Mouse (Mus musculus) MEL (cell line): Measurements from ENCODE around the gene Cd163. TPM values are rescaled to one million over a fixed set of nuclear protein-coding genes. Genes with fewer than 3 reads are reported as not detected.

Experiments used
- DNase-seq: peaks from one replicate; pipeline ENCODE4 v3.0.0; 2011; ENCODE audit warnings: low read depth, low spot score
- H3K27ac ChIP-seq: 2 replicates; pipeline ENCODE4 v1.5.1; 2012; ENCODE audit warnings: low read depth, mild to moderate bottlenecking, control low read depth, low read length, moderate library complexity; ENCODE audit not compliant: control insufficient read depth
- H3K27me3 ChIP-seq, 2 experiments: fragments of 150-350 bp in 1 of 2; sonication (generic) in 1 of 2; 2 replicates each; pipeline ENCODE4 v1.6.1; 2012; ENCODE audit warnings: low read length in 2 of 2, mild to moderate bottlenecking in 2 of 2, improper control_type of control experiment in 1 of 2, moderate library complexity in 1 of 2; ENCODE audit not compliant: insufficient read depth in 2 of 2, control insufficient read depth in 1 of 2
- H3K36me3 ChIP-seq, 2 experiments: 2 replicates each; pipeline ENCODE4 v1.6.1; 2012 to 2014; ENCODE audit warnings: low read length in 2 of 2, improper control_type of control experiment in 1 of 2, inconsistent platforms in 1 of 2, mild to moderate bottlenecking in 1 of 2; ENCODE audit not compliant: insufficient read depth in 2 of 2, control insufficient read depth in 1 of 2
- H3K4me1 ChIP-seq, 2 experiments: fragments of 150-350 bp in 1 of 2; sonication (generic) in 1 of 2; 2 replicates each; pipeline ENCODE4 v1.6.1; 2012; ENCODE audit warnings: low read length in 2 of 2, improper control_type of control experiment in 1 of 2, mild to moderate bottlenecking in 1 of 2; ENCODE audit not compliant: insufficient read depth in 2 of 2, control insufficient read depth in 1 of 2
- H3K4me3 ChIP-seq, 2 experiments: fragments of 150-350 bp in 1 of 2; sonication (generic) in 1 of 2; 2 replicates each; pipeline ENCODE4 v1.5.1; 2012; ENCODE audit warnings: low read depth in 2 of 2, low read length in 2 of 2, mild to moderate bottlenecking in 2 of 2, moderate library complexity in 2 of 2, control low read depth in 1 of 2, improper control_type of control experiment in 1 of 2; ENCODE audit not compliant: control insufficient read depth in 1 of 2, insufficient read depth in 1 of 2
- H3K79me2 ChIP-seq: 2 replicates; pipeline ENCODE4 v1.6.1; 2012; ENCODE audit warnings: mild to moderate bottlenecking, low read length, moderate library complexity; ENCODE audit not compliant: control insufficient read depth, poor library complexity, insufficient read depth
- H3K9ac ChIP-seq: 2 replicates; pipeline ENCODE4 v1.6.1; 2012; ENCODE audit warnings: low read depth, mild to moderate bottlenecking, control low read depth, low read length, moderate library complexity; ENCODE audit not compliant: control insufficient read depth, poor library complexity, severe bottlenecking
- H3K9me3 ChIP-seq: fragments of 150-350 bp; sonication (generic); replicated peaks from 2 replicates; pipeline ENCODE4 v1.6.1; 2012; ENCODE audit warnings: mild to moderate bottlenecking, low read length, improper control_type of control experiment, moderate library complexity; ENCODE audit not compliant: insufficient read depth
- BHLHE40 ChIP-seq: IDR thresholded peaks from 2 replicates; pipeline ENCODE4 v1.6.1; 2012; ENCODE audit warnings: low read depth, mild to moderate bottlenecking, inconsistent platforms, low read length, improper control_type of control experiment, borderline replicate concordance
- CHD1 ChIP-seq: IDR thresholded peaks from 2 replicates; pipeline ENCODE4 v1.6.1; 2012; ENCODE audit warnings: low read depth, mild to moderate bottlenecking, inconsistent platforms, low read length, improper control_type of control experiment
- CHD2 ChIP-seq: IDR thresholded peaks from 2 replicates; pipeline ENCODE4 v1.6.1; 2011; ENCODE audit warnings: low read length, improper control_type of control experiment
- CTCF ChIP-seq, 3 experiments: IDR thresholded peaks in 2 of 3; conservative IDR thresholded peaks in 1 of 3; 2 replicates each; pipeline ENCODE4 v1.5.1; 2011 to 2012; ENCODE audit warnings: low read length in 3 of 3, low read depth in 2 of 3, mild to moderate bottlenecking in 2 of 3, improper control_type of control experiment in 1 of 3, inconsistent platforms in 1 of 3, mixed read lengths in 1 of 3, moderate library complexity in 1 of 3; ENCODE audit not compliant: control insufficient read depth in 1 of 3, insufficient read depth in 1 of 3, poor library complexity in 1 of 3, severe bottlenecking in 1 of 3
- ELF1 ChIP-seq: IDR thresholded peaks from 2 replicates; pipeline ENCODE4 v1.6.1; 2014; ENCODE audit warnings: low read depth, mild to moderate bottlenecking, inconsistent platforms, low read length, improper control_type of control experiment, moderate library complexity
- EP300 ChIP-seq, 2 experiments: IDR thresholded peaks; 2 replicates each; pipeline ENCODE4 v1.6.1; 2011; ENCODE audit warnings: improper control_type of control experiment in 2 of 2, low read length in 2 of 2, low read depth in 1 of 2, mild to moderate bottlenecking in 1 of 2
- ETS1 ChIP-seq: IDR thresholded peaks from 2 replicates; pipeline ENCODE4 v1.6.1; 2012; ENCODE audit warnings: low read depth, mild to moderate bottlenecking, inconsistent platforms, low read length, improper control_type of control experiment, moderate library complexity
- GABPA ChIP-seq: IDR thresholded peaks from 2 replicates; pipeline ENCODE4 v1.6.1; 2012; ENCODE audit warnings: low read depth, mild to moderate bottlenecking, inconsistent platforms, low read length, improper control_type of control experiment, moderate library complexity
- GATA1 ChIP-seq: IDR thresholded peaks from 2 replicates; pipeline ENCODE4 v1.6.1; 2011; ENCODE audit warnings: low read depth, low read length, improper control_type of control experiment
- HCFC1 ChIP-seq: IDR thresholded peaks from 2 replicates; pipeline ENCODE4 v1.6.1; 2012; ENCODE audit warnings: low read depth, mild to moderate bottlenecking, inconsistent platforms, low read length, improper control_type of control experiment, moderate library complexity
- JUND ChIP-seq: IDR thresholded peaks from 2 replicates; pipeline ENCODE4 v1.6.1; 2011; ENCODE audit warnings: low read depth, mild to moderate bottlenecking, improper control_type of control experiment, low read length
- MAFK ChIP-seq: IDR thresholded peaks from 2 replicates; pipeline ENCODE4 v1.6.1; 2011; ENCODE audit warnings: low read depth, mild to moderate bottlenecking, low read length, improper control_type of control experiment, borderline replicate concordance
- MAZ ChIP-seq: IDR thresholded peaks from 2 replicates; pipeline ENCODE4 v1.6.1; 2012; ENCODE audit warnings: low read depth, mild to moderate bottlenecking, inconsistent platforms, low read length, improper control_type of control experiment
- MEF2A ChIP-seq: IDR thresholded peaks from 2 replicates; pipeline ENCODE4 v1.6.1; 2014; ENCODE audit warnings: low read depth, mild to moderate bottlenecking, inconsistent platforms, low read length, improper control_type of control experiment; ENCODE audit not compliant: poor library complexity, insufficient replicate concordance, severe bottlenecking; ENCODE audit errors: extremely low read depth
- MYC ChIP-seq: IDR thresholded peaks from 2 replicates; pipeline ENCODE4 v1.6.1; 2011; ENCODE audit warnings: low read depth, mild to moderate bottlenecking, low read length, improper control_type of control experiment, moderate library complexity
- NELFE ChIP-seq: IDR thresholded peaks from 2 replicates; pipeline ENCODE4 v1.6.1; 2011; ENCODE audit warnings: low read depth, low read length, improper control_type of control experiment
- POLR2A ChIP-seq, 2 experiments: IDR thresholded peaks; 2 replicates each; pipeline ENCODE4 v1.6.1; 2011 to 2012; ENCODE audit warnings: low read length in 2 of 2, mild to moderate bottlenecking in 2 of 2, control low read depth in 1 of 2, improper control_type of control experiment in 1 of 2, low read depth in 1 of 2, moderate library complexity in 1 of 2; ENCODE audit not compliant: control insufficient read depth in 1 of 2, insufficient read depth in 1 of 2, poor library complexity in 1 of 2
- POLR2AphosphoS2 ChIP-seq: IDR thresholded peaks from 2 replicates; pipeline ENCODE4 v1.6.1; 2011; ENCODE audit warnings: low read length, improper control_type of control experiment
- RAD21 ChIP-seq: IDR thresholded peaks from 2 replicates; pipeline ENCODE4 v1.6.1; 2011; ENCODE audit warnings: mild to moderate bottlenecking, low read depth, low read length, improper control_type of control experiment
- SIN3A ChIP-seq: IDR thresholded peaks from 2 replicates; pipeline ENCODE4 v1.6.1; 2012; ENCODE audit warnings: low read length, improper control_type of control experiment, inconsistent platforms
- TAL1 ChIP-seq: IDR thresholded peaks from 2 replicates; pipeline ENCODE4 v1.6.1; 2012; ENCODE audit warnings: mild to moderate bottlenecking, inconsistent platforms, low read length, moderate library complexity, mixed read lengths
- TCF12 ChIP-seq: IDR thresholded peaks from 2 replicates; pipeline ENCODE4 v1.6.1; 2014; ENCODE audit warnings: low read depth, mild to moderate bottlenecking, inconsistent platforms, low read length, improper control_type of control experiment, moderate library complexity
- UBTF ChIP-seq: IDR thresholded peaks from 2 replicates; pipeline ENCODE4 v1.6.1; 2012; ENCODE audit warnings: low read depth, mild to moderate bottlenecking, inconsistent platforms, low read length, improper control_type of control experiment, moderate library complexity, borderline replicate concordance; ENCODE audit not compliant: insufficient read depth
- USF1 ChIP-seq: IDR thresholded peaks from 2 replicates; pipeline ENCODE4 v1.6.1; 2014; ENCODE audit warnings: low read depth, mild to moderate bottlenecking, inconsistent platforms, low read length, improper control_type of control experiment, moderate library complexity
- ZC3H11A ChIP-seq: IDR thresholded peaks from 2 replicates; pipeline ENCODE4 v1.6.1; 2012; ENCODE audit warnings: low read depth, mild to moderate bottlenecking, inconsistent platforms, low read length, improper control_type of control experiment
- polyA plus RNA-seq, 2 experiments: library from polyadenylated mRNA; stranded (reverse) in 1 of 2; unstranded in 1 of 2; fragments of >175 nt in 1 of 2; fragments of >200 nt in 1 of 2; gene quantifications; 2 replicates each; pipeline versions ENCODE4 v1.2.1 to v1.2.4; 2012; ENCODE audit warnings: low replicate concordance in 2 of 2, low read depth in 1 of 2; ENCODE audit not compliant: insufficient read length in 2 of 2, insufficient read depth in 1 of 2, missing spikeins in 1 of 2
- total RNA-seq: library from RNA; depleted of rRNA; stranded (reverse); fragments of 300-350 nt; gene quantifications from 2 replicates; pipeline ENCODE4 v1.2.3, GENCODE M21; 2012

Gene Cd163
- total and polyA plus RNA-seq, 3 experiments, result 0.58 to 0.81 TPM; not detected in 1

DNA sequence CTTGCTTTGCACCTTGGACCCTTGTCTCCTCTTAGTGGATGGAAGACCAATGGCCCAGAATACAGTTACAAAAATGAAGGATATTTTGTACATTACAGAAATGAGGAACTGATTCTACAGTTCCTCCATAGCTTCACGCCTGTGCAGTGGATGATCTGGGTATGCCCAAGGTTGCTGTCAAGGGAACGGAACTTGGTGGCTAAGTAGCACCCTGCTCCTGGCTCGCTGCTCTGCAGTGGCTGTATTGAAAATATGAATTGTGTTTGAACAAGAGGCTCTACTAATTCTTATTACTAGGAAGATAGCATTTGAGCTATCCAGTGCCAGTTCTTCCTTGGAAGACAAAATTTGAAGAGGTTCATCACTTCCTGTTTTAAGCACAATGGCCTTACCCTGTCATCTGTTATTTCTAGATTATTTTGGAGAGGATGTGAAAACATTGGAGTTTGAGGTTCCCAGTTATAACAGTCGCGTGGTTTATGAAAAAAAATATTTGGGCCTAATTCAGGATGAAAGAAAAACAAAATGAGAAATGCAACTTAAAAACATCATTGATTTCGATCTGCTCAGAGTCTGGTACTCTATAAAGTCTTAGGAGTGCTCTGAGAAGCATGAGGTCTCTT is 69.2 kb downstream of the Cd163 start (continued):
- no peak for TF ChIP-seq USF1
- no peak for TF ChIP-seq GABPA
- TF ChIP-seq CHD1, result no peak
- TF ChIP-seq HCFC1, result no peak
- TF ChIP-seq MAFK, result 0 out of 2 replicates have a peak, but pooled peaks have one; percentile 17
- TF ChIP-seq TCF12, result peak; percentile 76
- 0 out of 2 replicates have a peak, but pooled peaks have one; percentile 59 for TF ChIP-seq ELF1
- peak; percentile 79 to 84 for TF ChIP-seq EP300 (IDR thresholded peaks at IDR 0.05; ENCODE audit: low read depth in 1 of 2, low read length in 2 of 2)
- no peak for TF ChIP-seq NELFE
- TF ChIP-seq JUND, result peak; percentile 24; the same call in 1 of the 2 replicates
- no peak for TF ChIP-seq CHD2
- TF ChIP-seq MAZ, result no peak
- TF ChIP-seq POLR2AphosphoS2, result no peak
- peak; percentile 82 for TF ChIP-seq TAL1
- no peak for TF ChIP-seq UBTF
- peak in 1 of 2 experiments; percentile 39; a peak in 1 of 4 replicates for TF ChIP-seq POLR2A (IDR thresholded peaks at IDR 0.05; ENCODE audit: control insufficient read depth in 1 of 2, insufficient read depth in 1 of 2, low read depth in 1 of 2, low read length in 2 of 2, poor library complexity in 1 of 2)
- no peak for TF ChIP-seq BHLHE40
- no peak for TF ChIP-seq RAD21

DNA sequence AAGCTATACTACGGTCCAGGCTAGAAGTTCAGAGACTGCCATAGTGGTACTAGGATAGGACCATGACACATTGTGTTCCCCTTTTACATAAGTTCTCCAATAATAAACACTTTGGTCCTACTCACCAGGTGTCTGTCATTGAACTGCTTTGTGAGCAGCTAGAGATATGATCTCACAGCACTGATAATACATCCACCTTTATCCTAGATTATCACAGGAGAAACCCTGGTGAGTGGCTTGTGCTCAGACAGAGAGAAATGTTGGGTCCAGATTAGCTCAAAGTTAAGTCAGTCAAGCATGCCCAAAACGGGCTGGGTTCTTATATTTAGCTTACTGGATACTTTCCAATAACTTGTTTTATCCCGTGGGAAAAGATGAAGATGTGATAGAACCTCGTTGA is 70.2 kb downstream of the Cd163 start:
- H3K9ac ChIP-seq, result peak overlapping the region; percentile 49
- no peaks in the 10 kb centered on the region for H3K79me2 ChIP-seq
- peak overlapping the region in 1 of 2 experiments; percentile 22; a peak in 2 of 4 replicates for H3K4me3 ChIP-seq
- H3K4me1 ChIP-seq, result peaks cover 28 to 38% of the 10 kb centered on the region in 2 experiments
- TF ChIP-seq MYC, result no peak
- TF ChIP-seq RAD21, result no peak
- peak; percentile 13; the same call in 1 of the 2 replicates for TF ChIP-seq ZC3H11A
- no peak for TF ChIP-seq MEF2A
- TF ChIP-seq MAZ, result no peak
- TF ChIP-seq HCFC1, result no peak
- peak; percentile 12; the same call in 1 of the 2 replicates for TF ChIP-seq SIN3A
- TF ChIP-seq GATA1, result peak; percentile 89
- no peak for TF ChIP-seq CTCF (IDR thresholded peaks at IDR 0.05 in 2 of 3, conservative IDR thresholded peaks at IDR 0.05 in 1 of 3; ENCODE audit: control insufficient read depth in 1 of 3, insufficient read depth in 1 of 3, low read depth in 2 of 3, low read length in 3 of 3, poor library complexity in 1 of 3, severe bottlenecking in 1 of 3)
- TF ChIP-seq BHLHE40, result peak; percentile 32; the same call in 1 of the 2 replicates
- TF ChIP-seq ETS1, result 0 out of 2 replicates have a peak, but pooled peaks have one; percentile 31
- TF ChIP-seq TCF12, result peak; percentile 38; the same call in 1 of the 2 replicates
- no peak for TF ChIP-seq USF1
- H3K9me3 ChIP-seq, result no peaks in the 10 kb centered on the region
- peak; percentile 66 for DNase-seq
- peak overlapping the region; percentile 98 for H3K27ac ChIP-seq
- H3K36me3 ChIP-seq, result peaks cover 0 to 46% of the 10 kb centered on the region in 2 experiments; a peak in 2 of 4 replicates
- no peaks in the 10 kb centered on the region for H3K27me3 ChIP-seq
